Mouse (Mus musculus) neutrophil, adult 5-6 weeks (primary cell): ENCODE measurements around the gene Mpv17. TPM values are rescaled to one million over a fixed set of nuclear protein-coding genes. Genes with fewer than 3 reads are reported as not detected.
A peak's percentile ranks its signal among the peaks of the same experiment; 100 is the strongest.

Experiments
- ATAC-seq: fragments of 151-379, 151-347 bp; 2 replicates; pipeline ENCODE4 v1.8.0; 2017; ENCODE audit warnings: mild to moderate bottlenecking, moderate TSS enrichment; ENCODE audit not compliant: insufficient number of reproducible peaks, poor library complexity, low FRiP score, severe bottlenecking; ENCODE audit errors: extremely low read depth
- total RNA-seq: library from RNA; stranded (forward); fragments of 200-1000 nt; gene quantifications from 2 replicates; pipeline ENCODE4 v1.2.3, GENCODE M21; 2017

The Mpv17 gene
- total RNA-seq, 1 experiment from 2014 or later = 17.2 TPM

- no peak for ATAC-seq
Observed at GRCm38 (mm10) chr5:31190201-31190600, 36.1 kb upstream of the Mpv17 start.

GRCm38 (mm10) chr5:31188223-31188840, 34.3 kb upstream of the Mpv17 start:
- ATAC-seq = no peak

- ATAC-seq = no peak
Observed at GRCm38 (mm10) chr5:31183678-31184077, 29.6 kb upstream of the Mpv17 start.

GRCm38 (mm10) chr5:31181183-31181770, 27.2 kb upstream of the Mpv17 start:
- ATAC-seq = no peak

DNA sequence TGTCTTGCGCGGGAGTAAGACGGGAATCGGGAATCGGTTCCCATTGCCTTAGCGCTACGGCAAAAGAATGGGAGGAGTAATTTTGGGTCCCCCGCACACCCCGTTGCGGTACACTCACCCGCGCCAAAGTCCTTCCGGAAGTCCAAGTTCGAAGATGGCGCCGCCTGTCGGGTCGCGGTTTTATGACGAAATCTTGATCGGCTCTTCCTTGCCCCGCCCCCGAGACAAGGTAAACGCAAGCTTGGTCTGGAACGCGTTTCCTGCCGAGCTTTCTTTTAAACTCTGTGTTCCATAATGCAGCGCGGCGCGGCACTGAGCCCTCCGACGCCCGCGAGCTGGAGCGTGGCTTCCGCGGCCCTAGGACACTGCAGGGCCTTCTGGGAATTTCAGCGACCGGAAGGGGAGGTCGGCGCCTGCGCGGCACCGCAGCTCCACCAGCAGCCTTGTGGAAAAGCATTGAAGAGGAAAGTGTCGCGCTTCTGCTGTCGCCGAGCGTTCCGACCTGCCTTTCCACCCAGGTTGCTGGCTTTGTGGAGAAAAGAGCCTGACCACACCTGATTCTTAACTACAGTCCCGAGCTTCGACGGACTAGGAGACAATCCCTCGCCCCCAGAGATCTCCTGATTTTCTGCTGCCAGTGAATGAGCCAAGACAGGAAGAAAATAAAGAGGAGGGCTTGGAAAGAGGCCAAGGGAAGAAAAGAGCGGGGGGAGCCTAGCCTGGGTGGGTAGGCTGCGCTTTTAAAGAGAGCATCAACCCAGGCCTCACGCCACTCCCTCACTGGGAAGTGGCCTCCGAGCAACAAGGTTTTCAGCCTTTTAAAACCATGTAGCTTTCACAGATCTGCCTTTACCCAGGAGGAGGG, 25.9 kb upstream of the Mpv17 start, which contains the start of the genes Gm29609 and Gtf3c2:
Gm29609 (minus strand) TSS at position 146 of the 865 bp plus-strand sequence.
Gtf3c2 (minus strand) TSS at position 379 of the 865 bp plus-strand sequence.
- ATAC-seq = peak; percentile 91

GRCm38 (mm10) chr5:31179301-31179765, 25.3 kb upstream of the Mpv17 start:
- no peak; the same call in 1 of the 2 replicates for ATAC-seq

- no peak for ATAC-seq
Observed at GRCm38 (mm10) chr5:31168630-31169029, 14.6 kb upstream of the Mpv17 start.

- ATAC-seq = no peak
Observed at GRCm38 (mm10) chr5:31164878-31165277, 10.8 kb upstream of the Mpv17 start.

DNA sequence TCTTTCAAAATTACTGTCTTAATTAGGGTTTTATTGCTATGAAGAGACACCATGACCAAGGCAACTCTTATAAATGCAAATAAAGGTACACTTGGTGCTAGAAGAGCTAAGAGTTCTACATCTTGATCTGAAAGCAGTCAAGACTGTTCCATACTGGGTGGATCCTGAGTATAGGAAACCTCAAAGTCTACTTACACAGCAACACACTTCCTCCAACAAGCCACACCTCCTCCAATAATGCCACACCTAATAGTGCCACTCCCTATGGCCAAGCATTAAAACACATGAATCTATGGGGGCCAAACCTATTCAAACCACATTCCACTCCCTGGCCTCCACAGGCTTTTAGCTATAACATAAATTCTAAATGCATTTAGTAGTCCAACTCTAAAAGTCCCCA, 8.4 kb upstream of the Mpv17 start:
- ATAC-seq = no peak

- no peak for ATAC-seq
Observed at GRCm38 (mm10) chr5:31153516-31154151, 417 bp downstream of the Mpv17 start.

DNA sequence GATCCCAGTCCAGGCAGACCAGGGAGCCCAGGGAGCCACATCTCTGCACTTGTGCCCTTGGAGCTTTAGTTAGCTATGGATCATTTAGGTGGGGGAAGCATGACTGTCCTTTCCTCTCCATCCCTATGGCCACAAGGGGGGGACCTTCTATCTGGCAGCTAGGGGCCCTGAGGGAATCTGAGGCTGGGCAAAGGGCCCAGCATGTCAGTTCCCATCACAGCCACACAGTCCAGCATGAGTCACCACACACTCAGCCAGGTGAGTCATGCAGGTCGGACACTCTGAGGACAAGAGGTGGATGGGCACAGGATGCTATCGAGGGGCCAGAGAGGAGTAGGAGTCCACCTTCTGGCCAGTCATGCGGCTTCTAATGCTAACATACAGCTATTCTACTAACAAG, 2.3 kb downstream of the Mpv17 start:
- ATAC-seq = no peak

GRCm38 (mm10) chr5:31149781-31150180, 4.3 kb downstream of the Mpv17 start:
- ATAC-seq = no peak

DNA sequence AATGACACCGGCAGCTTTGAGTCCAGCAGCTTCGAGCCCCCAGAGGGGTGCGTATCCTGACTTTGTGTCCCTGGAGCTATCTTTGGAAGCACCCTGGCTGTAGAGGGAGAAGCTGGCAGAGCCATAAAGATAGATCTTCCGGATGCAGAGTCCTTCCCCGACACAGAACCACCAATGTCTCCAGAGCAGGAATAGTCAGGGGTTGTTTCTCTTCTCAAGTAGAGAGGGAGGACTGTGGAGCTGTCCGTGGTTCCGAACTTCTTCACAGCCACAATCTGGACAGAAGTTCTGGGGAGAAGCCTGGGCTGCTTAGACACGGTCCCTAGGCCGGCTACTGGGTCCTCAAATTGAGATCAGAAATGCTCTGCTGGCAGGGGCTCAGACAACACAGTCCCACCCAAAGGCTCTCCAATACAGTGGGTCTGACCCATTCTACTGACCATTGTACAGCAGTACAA, 15.1 kb downstream of the Mpv17 start:
- ATAC-seq = no peak

DNA sequence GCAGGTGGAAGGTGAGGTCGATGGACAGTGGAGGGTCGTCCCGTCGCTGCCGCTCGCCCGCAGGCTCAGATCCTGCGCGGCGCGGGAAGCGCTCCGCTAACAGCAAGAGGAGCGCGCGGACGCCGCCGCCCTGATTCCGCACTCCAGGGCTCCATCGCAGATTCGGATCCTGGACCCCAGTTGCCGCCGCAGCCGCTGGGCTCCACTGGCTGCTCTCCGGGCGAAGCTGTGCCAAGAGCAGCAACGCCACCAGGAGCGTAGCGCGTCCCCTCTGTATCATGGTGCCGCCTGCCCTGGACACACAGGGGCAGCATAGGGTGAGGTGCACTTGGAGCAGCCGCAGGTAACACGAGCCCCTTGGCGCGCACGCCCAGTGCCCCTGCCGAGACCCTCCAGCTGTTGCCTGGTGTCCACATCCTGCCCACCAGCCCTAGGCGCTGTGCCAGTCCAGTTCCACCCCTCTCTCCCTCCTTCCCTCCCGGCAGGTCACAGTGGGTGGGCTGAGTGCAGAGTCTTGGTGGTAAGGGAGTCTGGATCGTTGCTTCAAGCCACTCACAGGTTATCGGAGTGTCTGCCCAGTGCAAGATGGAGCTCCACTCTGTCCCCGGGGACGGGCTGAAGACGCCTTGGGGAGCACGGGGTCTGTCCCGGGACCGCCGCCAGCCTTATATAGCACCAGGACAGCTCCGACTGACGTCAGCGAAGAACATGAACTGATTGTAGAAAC, 15.6 kb downstream of the Mpv17 start, which contains the start of gene Ucn:
Ucn (minus strand) TSS at position 589 of the 727 bp plus-strand sequence.
- ATAC-seq = no peak

DNA sequence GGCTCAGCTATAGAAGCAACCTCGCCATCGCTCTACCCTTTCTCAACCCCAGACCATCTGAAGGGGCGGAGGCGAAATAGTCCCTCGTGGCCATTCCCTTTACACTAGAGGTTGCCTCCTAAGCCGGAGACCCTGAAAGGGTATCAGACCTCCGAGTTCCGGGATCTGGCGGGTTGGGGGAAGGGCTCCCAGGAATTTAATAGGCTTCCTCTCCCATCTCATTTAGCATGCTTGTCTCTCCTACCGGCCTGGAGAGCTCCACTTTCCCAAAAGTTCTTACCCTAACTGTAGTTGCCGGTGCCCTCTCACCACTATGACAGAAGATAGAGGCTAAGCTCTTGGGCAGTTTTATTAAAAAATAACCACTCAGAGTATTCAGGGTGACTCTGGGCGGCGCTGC, 16.4 kb downstream of the Mpv17 start:
- ATAC-seq = no peak

GRCm38 (mm10) chr5:31136730-31137424, 17.2 kb downstream of the Mpv17 start:
- ATAC-seq = no peak

GRCm38 (mm10) chr5:31126050-31126449, 28.0 kb downstream of the Mpv17 start:
- no peak for ATAC-seq

DNA sequence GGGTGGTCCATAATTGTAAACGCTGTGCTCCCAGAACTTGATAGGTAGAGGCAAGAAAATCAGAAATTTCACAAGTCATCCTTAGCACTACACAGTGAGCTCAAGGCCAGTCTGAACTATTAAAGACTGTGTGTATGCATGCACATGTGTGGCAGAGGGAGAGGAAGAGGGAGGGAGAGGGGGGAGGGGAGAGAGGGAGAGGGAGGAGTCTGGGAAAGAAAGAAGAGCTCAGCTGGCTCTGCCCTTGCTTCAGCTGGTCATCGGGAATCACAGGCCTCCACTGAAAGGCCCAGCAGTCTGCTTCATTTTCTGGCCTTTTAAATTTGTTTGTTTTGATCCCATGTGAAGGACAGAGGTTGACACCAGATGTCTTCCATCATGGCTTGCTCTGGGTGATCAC, 30.6 kb downstream of the Mpv17 start:
- ATAC-seq = no peak
